Mouse (Mus musculus) erythroblast, embryonic 14.5 days (primary cell): ENCODE results near the gene Dnah14. TPM values are rescaled to one million over a fixed set of nuclear protein-coding genes. Genes with fewer than 3 reads are reported as not detected.

Experiments
- H3K27me3 ChIP-seq: 2 replicates; pipeline ENCODE4 v1.6.1; 2012; ENCODE audit warnings: inconsistent platforms; ENCODE audit not compliant: control insufficient read depth
- H3K36me3 ChIP-seq: 2 replicates; pipeline ENCODE4 v1.6.1; 2012; ENCODE audit warnings: mild to moderate bottlenecking, inconsistent platforms; ENCODE audit not compliant: control insufficient read depth
- H3K4me1 ChIP-seq: 2 replicates; pipeline ENCODE4 v1.6.1; 2012; ENCODE audit warnings: inconsistent platforms; ENCODE audit not compliant: control insufficient read depth
- H3K4me3 ChIP-seq: replicated peaks from 2 replicates; pipeline ENCODE3; 2012; ENCODE audit warnings: moderate library complexity, mild to moderate bottlenecking, inconsistent platforms
- H3K9me3 ChIP-seq: 2 replicates; pipeline ENCODE4 v1.6.1; 2012; ENCODE audit warnings: low read length, inconsistent platforms, mixed read lengths; ENCODE audit not compliant: control insufficient read depth
- GATA1 ChIP-seq: IDR thresholded peaks from 2 replicates; pipeline ENCODE4 v1.6.1; 2012; ENCODE audit warnings: low read length, inconsistent platforms, mixed read lengths
- TAL1 ChIP-seq: IDR thresholded peaks from 3 replicates; pipeline ENCODE4 v1.6.1; 2012; ENCODE audit warnings: low read length, inconsistent platforms, mixed read lengths
- polyA plus RNA-seq: library from polyadenylated mRNA; stranded (reverse); fragments of >175 nt; gene quantifications from 2 replicates; pipeline ENCODE4 v1.2.3, GENCODE M21; 2012

Gene Dnah14
- polyA plus RNA-seq, 1 experiment: not detected

DNA sequence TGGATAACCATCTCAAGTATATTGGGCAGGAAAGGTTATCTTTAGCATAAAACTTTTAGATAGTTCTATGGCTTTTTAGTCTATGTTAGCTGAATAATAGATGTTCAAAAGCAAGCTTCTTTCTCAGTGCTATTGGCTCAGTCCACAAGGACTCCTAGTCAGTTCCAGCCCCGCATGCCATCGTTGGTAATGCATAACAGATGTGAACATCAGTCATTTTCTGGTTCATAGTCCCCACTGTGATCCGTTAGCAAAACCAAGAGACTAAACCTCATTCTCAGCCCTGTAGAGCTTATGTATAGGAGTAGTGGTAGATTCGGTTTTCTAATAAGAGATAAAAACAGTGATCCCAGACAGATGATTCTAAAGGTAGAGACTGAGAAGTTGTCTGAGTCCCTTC is 55.0 kb downstream of the Dnah14 start:
- TF ChIP-seq TAL1: no peak

DNA sequence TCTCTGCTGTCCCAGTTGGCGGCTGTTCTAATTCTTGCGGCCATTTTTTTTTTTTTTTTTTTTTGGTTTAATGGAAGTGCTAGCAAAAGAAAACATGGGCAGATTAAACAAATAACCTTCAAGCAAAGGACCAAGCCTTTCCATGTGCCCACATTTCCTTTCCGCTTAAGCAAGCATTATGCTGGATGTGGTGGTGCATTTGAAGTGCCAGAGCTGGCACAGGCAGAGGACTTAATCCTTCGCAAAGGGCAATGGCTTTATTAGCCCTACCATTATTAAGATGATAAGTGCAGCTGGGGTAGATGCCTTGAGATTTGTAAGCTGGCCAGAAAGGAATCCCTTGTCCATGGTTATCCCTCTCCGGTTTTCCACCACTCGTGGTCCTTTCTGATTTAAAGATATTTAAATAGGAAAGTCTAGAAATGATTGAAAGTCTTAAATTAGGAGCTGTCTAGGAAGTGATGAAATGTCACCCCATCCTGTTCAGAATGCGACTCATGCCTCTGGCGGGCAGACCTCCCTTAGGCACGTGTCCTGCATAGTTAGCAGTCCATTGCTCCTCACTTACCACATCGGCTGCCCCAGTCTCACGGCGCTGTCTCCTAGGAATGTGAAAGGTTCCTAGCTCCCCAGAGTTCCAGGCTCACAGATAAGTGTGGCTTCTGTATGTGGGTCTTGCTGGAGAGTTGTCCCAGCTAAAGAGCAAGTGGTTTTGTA is 61.8 kb downstream of the Dnah14 start:
- no peaks in the 10 kb centered on the region for H3K4me1 ChIP-seq
- TF ChIP-seq TAL1 (no peak), GATA1 (no peak)
- no peaks in the 10 kb centered on the region; the same call in 1 of the 2 replicates for H3K9me3 ChIP-seq
- H3K27me3 ChIP-seq: no peaks in the 10 kb centered on the region
- no peaks in the 10 kb centered on the region for H3K36me3 ChIP-seq
- no peak overlapping the region for H3K4me3 ChIP-seq

More for the DNA sequence above, 55.0 kb downstream of the Dnah14 start:
- H3K9me3 ChIP-seq: no peaks in the 10 kb centered on the region
- no peaks in the 10 kb centered on the region for H3K4me1 ChIP-seq
- no peaks in the 10 kb centered on the region for H3K27me3 ChIP-seq
- H3K4me3 ChIP-seq: no peak overlapping the region
- H3K36me3 ChIP-seq: no peaks in the 10 kb centered on the region

DNA sequence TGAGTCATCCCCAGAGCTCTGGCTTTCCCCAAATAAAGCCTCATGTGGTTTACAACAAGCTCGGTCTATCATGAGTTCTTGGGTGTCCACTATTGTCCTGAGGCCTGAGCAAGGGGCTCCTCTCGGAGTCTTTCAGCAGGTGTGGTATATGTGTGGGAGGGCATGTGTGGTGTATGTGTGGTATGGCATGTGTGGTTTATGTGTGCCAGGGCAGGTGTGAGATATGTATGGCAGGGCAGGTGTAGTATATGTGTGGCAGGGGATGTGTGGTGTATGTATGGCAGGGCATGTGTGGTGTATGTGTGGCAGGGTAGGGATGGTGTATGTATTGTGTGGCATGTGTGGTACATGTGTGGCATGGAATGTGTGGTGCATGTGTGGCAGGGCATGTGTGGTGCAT is 64.0 kb downstream of the Dnah14 start:
- Histone ChIP-seq H3K4me1 (no peaks in the 10 kb centered on the region), H3K36me3 (no peaks in the 10 kb centered on the region), H3K4me3 (no peak overlapping the region), H3K9me3 (no peaks in the 10 kb centered on the region; the same call in 1 of the 2 replicates), H3K27me3 (no peaks in the 10 kb centered on the region)
- TF ChIP-seq TAL1 (no peak), GATA1 (no peak)

- no peak overlapping the region for H3K4me3 ChIP-seq
- no peaks in the 10 kb centered on the region for H3K27me3 ChIP-seq
- H3K36me3 ChIP-seq: no peaks in the 10 kb centered on the region
- H3K4me1 ChIP-seq: no peaks in the 10 kb centered on the region
- TF ChIP-seq GATA1 (no peak), TAL1 (no peak)
- no peaks in the 10 kb centered on the region for H3K9me3 ChIP-seq
Observed at GRCm38 (mm10) chr1:181647467-181647866, 71.1 kb downstream of the Dnah14 start.

DNA sequence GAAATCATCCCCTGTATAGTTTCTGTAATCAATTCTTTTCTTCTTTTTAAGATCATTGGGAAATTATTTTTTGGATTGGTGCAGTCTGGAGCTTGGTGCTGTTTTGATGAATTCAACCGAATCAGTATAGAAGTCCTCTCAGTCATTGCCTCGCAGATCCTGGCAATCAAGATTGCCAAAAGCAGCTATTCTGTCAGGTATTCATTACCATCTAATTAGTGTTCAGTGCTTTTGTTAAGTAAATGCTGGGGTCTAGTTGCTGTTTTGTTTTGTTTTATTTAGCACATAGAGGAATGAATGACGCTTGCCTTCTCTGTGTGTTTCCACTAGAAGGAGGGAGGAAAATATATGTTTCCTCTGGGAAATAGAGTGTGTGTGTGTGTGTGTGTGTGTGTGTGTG is 77.1 kb downstream of the Dnah14 start:
- Histone ChIP-seq H3K4me1 (no peaks in the 10 kb centered on the region), H3K9me3 (no peaks in the 10 kb centered on the region), H3K36me3 (no peaks in the 10 kb centered on the region), H3K4me3 (no peak overlapping the region), H3K27me3 (no peaks in the 10 kb centered on the region)
- no peak for TF ChIP-seq GATA1
- no peak for TF ChIP-seq TAL1

GRCm38 (mm10) chr1:181656421-181656820 is 80.1 kb downstream of the Dnah14 start:
- Histone ChIP-seq H3K4me1 (no peaks in the 10 kb centered on the region), H3K27me3 (no peaks in the 10 kb centered on the region), H3K4me3 (no peak overlapping the region), H3K36me3 (no peaks in the 10 kb centered on the region), H3K9me3 (no peaks in the 10 kb centered on the region)
- TF ChIP-seq TAL1 (no peak), GATA1 (no peak)

- Histone ChIP-seq H3K4me1 (no peaks in the 10 kb centered on the region), H3K27me3 (no peaks in the 10 kb centered on the region), H3K4me3 (no peak overlapping the region), H3K36me3 (no peaks in the 10 kb centered on the region), H3K9me3 (no peaks in the 10 kb centered on the region)
- TF ChIP-seq TAL1 (no peak), GATA1 (no peak)
Observed at GRCm38 (mm10) chr1:181666801-181667200, 90.4 kb downstream of the Dnah14 start.

- TF ChIP-seq TAL1: no peak
- no peak for TF ChIP-seq GATA1
- Histone ChIP-seq H3K4me1 (no peaks in the 10 kb centered on the region), H3K9me3 (no peaks in the 10 kb centered on the region), H3K36me3 (no peaks in the 10 kb centered on the region), H3K27me3 (no peaks in the 10 kb centered on the region), H3K4me3 (no peak overlapping the region)
Observed at GRCm38 (mm10) chr1:181694729-181695498, 118.6 kb downstream of the Dnah14 start.

GRCm38 (mm10) chr1:181728707-181729106 is 152.3 kb downstream of the Dnah14 start:
- Histone ChIP-seq H3K9me3 (no peaks in the 10 kb centered on the region), H3K4me1 (no peaks in the 10 kb centered on the region), H3K36me3 (no peaks in the 10 kb centered on the region), H3K27me3 (no peaks in the 10 kb centered on the region), H3K4me3 (no peak overlapping the region)
- TF ChIP-seq GATA1 (no peak), TAL1 (no peak)
